Mouse (Mus musculus) cerebral cortex, adult 2 months (tissue): Measurements from ENCODE around the gene Nup210l.

ENCODE experiments used
- WGBS: fragments of 180-500 bp; shearing (Covaris S2); methylation state at CpG from one replicate; pipeline ENCODE4 v1.1.7; 2018; 5-methylcytosine and 5-hydroxymethylcytosine counted together

Gene Nup210l

DNA sequence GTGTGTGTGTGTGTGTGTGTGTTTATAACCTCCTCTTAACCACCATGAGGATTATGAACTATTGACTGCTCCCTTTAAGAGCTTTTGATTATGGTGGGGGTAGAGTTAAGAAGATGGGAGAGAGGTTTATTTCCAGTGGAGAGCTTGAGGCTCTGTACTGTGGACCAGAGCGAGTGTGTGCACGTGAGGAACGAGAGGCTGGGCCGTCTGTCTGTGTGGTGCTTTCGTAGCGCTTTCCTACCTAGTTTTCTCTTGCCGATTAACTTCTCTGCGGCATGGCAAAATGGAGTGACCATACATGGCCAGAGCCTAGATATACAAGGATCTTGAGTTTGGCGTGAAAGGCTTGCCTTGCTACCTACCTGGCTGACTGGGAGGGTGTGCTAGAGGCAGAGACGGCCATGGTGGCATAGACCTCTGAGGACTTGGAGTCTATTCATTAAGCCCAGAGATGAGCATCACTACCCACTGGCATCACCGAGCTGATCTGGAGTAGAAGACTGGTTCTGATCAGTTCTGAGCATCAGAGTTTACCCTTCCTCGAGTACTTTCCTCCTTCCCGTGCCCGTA lies 151.9 kb downstream of the Nup210l start:
- WGBS = 92% methylated on average over 14 of the region's 14 CpGs

GRCm38 (mm10) chr3:90256731-90257530 lies 153.0 kb downstream of the Nup210l start:
- WGBS = 87% methylated on average over 19 of the region's 19 CpGs

GRCm38 (mm10) chr3:90258521-90258920 lies 154.6 kb downstream of the Nup210l start:
- WGBS = 90% methylated on average over 4 of the region's 4 CpGs
